Mouse (Mus musculus): ENCODE results near the gene Sgk1. TPM values are rescaled to one million over a fixed set of nuclear protein-coding genes. Genes with fewer than 3 reads are reported as not detected.

The Sgk1 gene
- polyA plus RNA-seq, 1 experiment from 2014 or later, result 45.1 TPM

GRCm38 (mm10) chr10:21907784-21908183 lies 25.8 kb downstream of the Sgk1 start:
- no peaks in the 10 kb centered on the region for H3K27me3 ChIP-seq (replicated peaks)
- WGBS, result 78% methylated on average over 3 of the region's 3 CpGs
- peaks cover 5% of the 10 kb centered on the region; the same call in 1 of the 2 replicates for H3K4me1 ChIP-seq
- no peak overlapping the region for H3K27ac ChIP-seq
- H3K9me3 ChIP-seq, result no peaks in the 10 kb centered on the region
- no peak overlapping the region for H3K9ac ChIP-seq
- no peak overlapping the region for H3K4me3 ChIP-seq
- H3K4me2 ChIP-seq, result no peak overlapping the region
- no peak for ATAC-seq (replicated peaks)
- H3K36me3 ChIP-seq (replicated peaks), result no peaks in the 10 kb centered on the region

GRCm38 (mm10) chr10:21908686-21909085 lies 26.7 kb downstream of the Sgk1 start:
- no peak for ATAC-seq (replicated peaks)
- Histone ChIP-seq H3K4me2 (no peak overlapping the region), H3K4me1 (peaks cover 5% of the 10 kb centered on the region; the same call in 1 of the 2 replicates), H3K27me3 (replicated peaks) (no peaks in the 10 kb centered on the region), H3K4me3 (no peak overlapping the region), H3K9ac (no peak overlapping the region), H3K36me3 (replicated peaks) (no peaks in the 10 kb centered on the region), H3K9me3 (no peaks in the 10 kb centered on the region), H3K27ac (no peak overlapping the region)
- 88% methylated on average over 1 of the region's 1 CpGs for WGBS

GRCm38 (mm10) chr10:21910334-21910733 lies 28.4 kb downstream of the Sgk1 start:
- Histone ChIP-seq H3K4me3 (no peak overlapping the region), H3K27me3 (replicated peaks) (no peaks in the 10 kb centered on the region), H3K27ac (no peak overlapping the region), H3K9me3 (no peaks in the 10 kb centered on the region), H3K36me3 (replicated peaks) (no peaks in the 10 kb centered on the region), H3K4me1 (peaks cover 15% of the 10 kb centered on the region; the same call in 1 of the 2 replicates), H3K4me2 (no peak overlapping the region), H3K9ac (no peak overlapping the region)
- no peak for ATAC-seq (replicated peaks)
- WGBS, result 93% methylated on average over 9 of the region's 9 CpGs

- Histone ChIP-seq H3K9me3 (no peaks in the 10 kb centered on the region), H3K9ac (no peak overlapping the region), H3K4me2 (no peak overlapping the region), H3K4me3 (no peak overlapping the region), H3K27ac (no peak overlapping the region), H3K4me1 (peaks cover 15% of the 10 kb centered on the region; the same call in 1 of the 2 replicates), H3K27me3 (replicated peaks) (no peaks in the 10 kb centered on the region), H3K36me3 (replicated peaks) (no peaks in the 10 kb centered on the region)
- peak; percentile 68 for ATAC-seq (replicated peaks)
- 61% methylated on average over 10 of the region's 10 CpGs for WGBS
Measured at GRCm38 (mm10) chr10:21911303-21911947, 29.4 kb downstream of the Sgk1 start.

GRCm38 (mm10) chr10:21914751-21915150 lies 32.8 kb downstream of the Sgk1 start:
- no peaks in the 10 kb centered on the region for H3K36me3 ChIP-seq (replicated peaks)
- H3K4me1 ChIP-seq, result peaks cover 10% of the 10 kb centered on the region; the same call in 1 of the 2 replicates
- no peak overlapping the region for H3K9ac ChIP-seq
- H3K4me3 ChIP-seq, result no peak overlapping the region
- no peak overlapping the region for H3K27ac ChIP-seq
- WGBS, result 16% methylated on average over 1 of the region's 1 CpGs
- no peak overlapping the region for H3K4me2 ChIP-seq
- H3K27me3 ChIP-seq (replicated peaks), result no peaks in the 10 kb centered on the region
- H3K9me3 ChIP-seq, result no peaks in the 10 kb centered on the region
- ATAC-seq (replicated peaks), result no peak

GRCm38 (mm10) chr10:21916301-21917071 lies 34.5 kb downstream of the Sgk1 start:
- WGBS, result 84% methylated on average over 11 of the region's 11 CpGs
- Histone ChIP-seq H3K9ac (no peak overlapping the region), H3K36me3 (replicated peaks) (no peaks in the 10 kb centered on the region), H3K27ac (no peak overlapping the region), H3K4me1 (peaks cover 10% of the 10 kb centered on the region; the same call in 1 of the 2 replicates), H3K9me3 (no peaks in the 10 kb centered on the region), H3K27me3 (replicated peaks) (no peaks in the 10 kb centered on the region), H3K4me3 (no peak overlapping the region), H3K4me2 (no peak overlapping the region)
- ATAC-seq (replicated peaks), result no peak

GRCm38 (mm10) chr10:21918016-21918749 lies 36.2 kb downstream of the Sgk1 start:
- WGBS, result 78% methylated on average over 6 of the region's 6 CpGs
- no peaks in the 10 kb centered on the region for H3K27me3 ChIP-seq (replicated peaks)
- ATAC-seq (replicated peaks), result no peak

GRCm38 (mm10) chr10:21918750-21919145 lies 36.8 kb downstream of the Sgk1 start:
- H3K27me3 ChIP-seq (replicated peaks), result no peaks in the 10 kb centered on the region
- WGBS, result 90% methylated on average over 7 of the region's 7 CpGs

More at GRCm38 (mm10) chr10:21918016-21918749, 36.2 kb downstream of the Sgk1 start:
- no peaks in the 10 kb centered on the region for H3K36me3 ChIP-seq (replicated peaks)
- H3K4me1 ChIP-seq, result peaks cover 24% of the 10 kb centered on the region
- no peak overlapping the region for H3K27ac ChIP-seq
- no peak overlapping the region for H3K4me2 ChIP-seq
- no peaks in the 10 kb centered on the region for H3K9me3 ChIP-seq
- H3K4me3 ChIP-seq, result no peak overlapping the region
- H3K9ac ChIP-seq, result no peak overlapping the region

GRCm38 (mm10) chr10:21920611-21921010 lies 38.6 kb downstream of the Sgk1 start:
- WGBS, result 73% methylated on average over 2 of the region's 2 CpGs

More at GRCm38 (mm10) chr10:21918750-21919145, 36.8 kb downstream of the Sgk1 start:
- Histone ChIP-seq H3K36me3 (replicated peaks) (no peaks in the 10 kb centered on the region), H3K4me2 (no peak overlapping the region), H3K27ac (no peak overlapping the region), H3K9ac (no peak overlapping the region), H3K4me3 (no peak overlapping the region), H3K9me3 (no peaks in the 10 kb centered on the region), H3K4me1 (peaks cover 30% of the 10 kb centered on the region)
- no peak for ATAC-seq (replicated peaks)

GRCm38 (mm10) chr10:21922716-21923350 lies 40.8 kb downstream of the Sgk1 start:
- ATAC-seq (replicated peaks), result no peak
- no peak overlapping the region for H3K4me3 ChIP-seq
- H3K9ac ChIP-seq, result no peak overlapping the region

More at GRCm38 (mm10) chr10:21920611-21921010, 38.6 kb downstream of the Sgk1 start:
- Histone ChIP-seq H3K4me1 (peaks cover 27% of the 10 kb centered on the region), H3K4me2 (no peak overlapping the region), H3K36me3 (replicated peaks) (no peaks in the 10 kb centered on the region), H3K27me3 (replicated peaks) (no peaks in the 10 kb centered on the region), H3K4me3 (no peak overlapping the region), H3K9me3 (no peaks in the 10 kb centered on the region), H3K9ac (no peak overlapping the region), H3K27ac (no peak overlapping the region)
- no peak for ATAC-seq (replicated peaks)

GRCm38 (mm10) chr10:21923495-21923952 lies 41.5 kb downstream of the Sgk1 start:
- Histone ChIP-seq H3K27ac (peak overlapping the region; percentile 81), H3K9ac (0 out of 2 replicates have a peak overlapping the region, but pooled peaks have one; percentile 27), H3K36me3 (replicated peaks) (no peaks in the 10 kb centered on the region), H3K4me1 (peaks cover 27% of the 10 kb centered on the region), H3K9me3 (no peaks in the 10 kb centered on the region), H3K4me3 (0 out of 2 replicates have a peak overlapping the region, but pooled peaks have one; percentile 6), H3K27me3 (replicated peaks) (no peaks in the 10 kb centered on the region), H3K4me2 (peak overlapping the region; percentile 42)
- WGBS, result 6% methylated on average over 9 of the region's 9 CpGs
- peak; percentile 82 for ATAC-seq (replicated peaks)

More at GRCm38 (mm10) chr10:21922716-21923350, 40.8 kb downstream of the Sgk1 start:
- Histone ChIP-seq H3K4me2 (peak overlapping the region; percentile 42; the same call in 1 of the 2 replicates), H3K36me3 (replicated peaks) (no peaks in the 10 kb centered on the region), H3K4me1 (peaks cover 27% of the 10 kb centered on the region), H3K27ac (peak overlapping the region; percentile 81; the same call in 1 of the 2 replicates), H3K9me3 (no peaks in the 10 kb centered on the region), H3K27me3 (replicated peaks) (no peaks in the 10 kb centered on the region)
- WGBS, result 26% methylated on average over 8 of the region's 8 CpGs

Data from midbrain, embryonic 15.5 days (tissue).